Mouse (Mus musculus): Measurements from ENCODE around the gene 9330182L06Rik. TPM values are rescaled to one million over a fixed set of nuclear protein-coding genes. Genes with fewer than 3 reads are reported as not detected.

9330182L06Rik gene
- polyA plus RNA-seq, 1 experiment: 15.2 TPM

DNA sequence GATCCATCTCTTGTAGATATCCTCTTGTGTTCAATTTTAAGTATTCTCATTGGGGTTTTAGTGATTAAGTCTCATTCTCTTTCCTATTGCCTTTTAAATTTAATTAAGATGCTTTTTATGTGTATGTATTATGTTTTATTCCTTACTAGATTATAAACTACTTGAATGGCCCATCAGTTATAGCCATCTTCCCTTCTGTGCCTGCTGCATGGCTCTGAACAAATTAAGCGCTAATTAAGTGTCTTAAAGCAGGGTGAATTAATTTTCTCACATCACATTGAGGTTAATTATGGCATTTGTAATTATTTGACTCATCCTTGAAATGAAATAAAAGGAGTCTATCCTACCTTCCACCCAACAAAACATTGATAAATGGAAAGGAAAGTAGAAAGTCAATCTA is 245.1 kb downstream of the 9330182L06Rik start:
- DNase-seq (ENCODE audit: extremely low spot score in 1 of 2, low spot score in 1 of 2): no peak

DNA sequence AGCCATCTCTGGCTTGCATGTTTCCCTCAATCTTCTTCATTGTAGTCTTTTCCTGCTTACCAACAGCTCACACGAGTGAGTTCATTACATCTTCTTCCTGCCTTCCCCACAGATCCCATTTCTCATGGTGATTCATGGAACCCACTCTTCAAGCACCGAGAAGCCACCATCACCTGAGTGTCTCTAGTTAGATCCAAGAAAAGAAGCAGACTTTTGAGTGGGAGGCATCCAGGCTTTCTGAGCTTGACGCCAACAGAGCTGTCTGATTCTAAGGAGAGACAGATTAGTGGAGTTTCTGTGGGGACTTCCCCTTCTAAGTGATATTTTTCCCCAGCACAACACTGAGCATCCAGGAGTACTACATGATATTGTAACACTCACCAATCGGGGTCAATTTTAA is 259.6 kb downstream of the 9330182L06Rik start:
- DNase-seq (ENCODE audit: extremely low spot score in 1 of 2, low spot score in 1 of 2): peak in 1 of 2 experiments; percentile 38

Other genes starting within 250 kb of the 9330182L06Rik start
- gene Tmem243, start 165.4 kb upstream of the 9330182L06Rik start, polyA plus RNA-seq (2012; rRNA removed): 20.1 and 21.6 TPM in 2 replicates
- 60.9 and 67.3 TPM in 2 replicates for gene Dmtf1, start 104.3 kb upstream of the 9330182L06Rik start, polyA plus RNA-seq (2012; rRNA removed)

Measured in frontal cortex, adult 2 months (tissue).